Mouse (Mus musculus) A20 (cell line): Measurements from ENCODE around the gene Zfp969.
"Not testable (repeated sequence)": the region's sequence is repeated elsewhere in the genome, so short reads cannot be mapped to it uniquely, and the experiment has no call there.

Source experiments
- DNase-seq: peaks from one replicate; pipeline ENCODE4 v3.0.0-alpha.2; 2011; ENCODE audit warnings: low read depth, low spot score

Gene Zfp969

GRCm38 (mm10) chr2:175703546-175703945, at the start of gene Zfp969:
Gene Zfp969 (minus strand): TSS chr2:175703646.
- DNase-seq, result not testable (repeated sequence)

GRCm38 (mm10) chr2:175741237-175741636, 37.8 kb upstream of the Zfp969 start, which contains the start of gene Gm2007:
Gene Gm2007 (plus strand): TSS chr2:175741537.
- DNase-seq, result not testable (repeated sequence)

GRCm38 (mm10) chr2:175643678-175644077, 59.8 kb downstream of the Zfp969 start, which contains the start of gene Gm11007:
Gene Gm11007 (plus strand): TSS chr2:175643978.
- not testable (repeated sequence) for DNase-seq
